Mouse (Mus musculus) thymus, adult 2 months (tissue): Measurements from ENCODE around the gene Khdc4. TPM values are rescaled to one million over a fixed set of nuclear protein-coding genes. Genes with fewer than 3 reads are reported as not detected.

Source experiments
- DNase-seq: peaks from one replicate; pipeline ENCODE4 v3.0.0; 2021
- H3K27ac ChIP-seq: fragments of 200-500 bp; 2 replicates; pipeline ENCODE4 v1.5.1; 2012; ENCODE audit warnings: low read length, control low read depth; ENCODE audit not compliant: control insufficient read depth, insufficient read depth
- H3K27me3 ChIP-seq: fragments of 200-500 bp; 2 replicates; pipeline ENCODE4 v1.6.1; 2012; ENCODE audit warnings: mild to moderate bottlenecking, low read length, moderate library complexity, mixed read lengths; ENCODE audit not compliant: control insufficient read depth, insufficient read depth
- H3K36me3 ChIP-seq: fragments of 200-500 bp; 2 replicates; pipeline ENCODE4 v1.6.1; 2012; ENCODE audit warnings: mild to moderate bottlenecking, low read length, moderate library complexity; ENCODE audit not compliant: control insufficient read depth, insufficient read depth
- H3K4me1 ChIP-seq: fragments of 200-500 bp; replicated peaks from 2 replicates; pipeline ENCODE4 v1.6.1; 2012; ENCODE audit warnings: low read length; ENCODE audit not compliant: control insufficient read depth, insufficient read depth
- H3K4me3 ChIP-seq: fragments of 200-500 bp; 2 replicates; pipeline ENCODE4 v1.5.1; 2012; ENCODE audit warnings: mild to moderate bottlenecking, low read length, control low read depth, moderate library complexity; ENCODE audit not compliant: control insufficient read depth, insufficient read depth
- CTCF ChIP-seq: fragments of 200-500 bp; IDR thresholded peaks from 2 replicates; pipeline ENCODE4 v1.5.1; 2012; ENCODE audit warnings: mild to moderate bottlenecking, control low read depth, low read length, moderate library complexity, borderline replicate concordance; ENCODE audit not compliant: control insufficient read depth, poor library complexity, insufficient read depth; ENCODE audit errors: extremely low read depth
- POLR2A ChIP-seq: fragments of 200-500 bp; IDR thresholded peaks from 2 replicates; pipeline ENCODE4 v1.6.1; 2012; ENCODE audit warnings: mild to moderate bottlenecking, low read length, control low read depth, moderate library complexity; ENCODE audit not compliant: control insufficient read depth, poor library complexity, insufficient read depth; ENCODE audit errors: extremely low read depth
- WGBS: fragments of 180-500 bp; shearing (Covaris S2); methylation state at CpG from one replicate; pipeline ENCODE4 v1.1.7; 2018; 5-methylcytosine and 5-hydroxymethylcytosine counted together
- polyA plus RNA-seq: library from polyadenylated mRNA; depleted of rRNA; stranded (reverse); fragments of >200 nt; gene quantifications from 2 replicates; pipeline ENCODE4 v1.2.3, GENCODE M21; 2012

Gene Khdc4
- polyA plus RNA-seq, 1 experiment: 124 TPM

DNA sequence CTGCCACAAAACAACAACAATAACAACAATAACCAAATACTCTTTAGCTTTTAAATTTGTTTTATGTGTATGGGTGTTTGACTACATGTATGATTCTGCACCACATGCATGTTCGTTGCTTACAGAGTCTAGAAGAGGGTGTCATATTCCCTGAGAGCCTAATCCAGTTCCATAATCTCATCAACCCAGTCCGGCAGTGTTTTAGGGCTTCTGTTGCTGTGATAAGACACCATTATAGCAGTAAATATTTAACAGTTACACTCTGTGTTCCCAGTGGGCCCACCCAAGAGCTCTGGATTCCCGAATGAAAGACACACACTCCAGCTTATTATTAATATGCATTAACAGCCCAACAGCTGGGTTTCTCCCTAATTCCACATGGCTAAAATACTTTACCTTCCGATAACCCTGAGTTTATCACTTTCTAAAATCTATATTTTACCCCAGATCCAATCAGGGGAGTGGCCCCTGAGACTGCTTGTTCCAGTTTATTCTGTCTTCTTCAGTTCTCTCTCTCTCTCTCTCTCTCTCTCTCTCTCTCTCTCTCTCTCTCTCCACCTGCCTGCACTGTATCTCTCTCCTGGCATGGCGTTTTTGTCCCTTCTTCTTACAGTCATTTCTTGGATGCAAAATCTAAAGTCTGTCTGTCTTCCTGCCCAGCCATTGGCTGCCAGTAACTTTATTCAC lies 27.0 kb upstream of the Khdc4 start:
- WGBS: 92% methylated on average over 5 of the region's 5 CpGs
- TF ChIP-seq CTCF: no peak
- no peak for TF ChIP-seq POLR2A
- no peaks in the 10 kb centered on the region for H3K36me3 ChIP-seq

DNA sequence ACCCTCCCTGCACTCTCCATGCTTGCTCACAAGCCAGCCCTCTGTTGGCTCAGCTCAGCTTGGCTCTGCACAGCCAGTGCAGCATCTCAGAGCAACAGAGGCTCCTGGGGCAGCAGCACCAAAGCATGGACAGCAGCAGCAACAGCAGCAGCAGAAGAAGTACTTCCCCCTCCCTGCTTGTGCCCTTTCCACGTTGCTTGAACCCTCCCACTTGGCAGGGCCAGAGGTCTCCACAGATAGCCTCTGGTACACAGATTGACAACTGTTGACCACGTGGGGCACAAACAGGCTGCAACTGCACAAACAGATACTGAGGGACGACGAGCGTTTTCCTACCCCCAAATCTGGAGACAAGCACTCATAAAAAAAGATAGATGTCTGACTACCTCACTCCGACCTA lies 25.8 kb upstream of the Khdc4 start:
- TF ChIP-seq CTCF (no peak), POLR2A (no peak)
- Histone ChIP-seq H3K27ac (no peak overlapping the region), H3K4me3 (no peak overlapping the region), H3K36me3 (no peaks in the 10 kb centered on the region), H3K27me3 (no peaks in the 10 kb centered on the region), H3K4me1 (peaks cover 5% of the 10 kb centered on the region)
- no peak for DNase-seq
- 62% methylated on average over 6 of the region's 6 CpGs for WGBS

More for the DNA sequence above, 27.0 kb upstream of the Khdc4 start:
- no peaks in the 10 kb centered on the region for H3K4me1 ChIP-seq
- DNase-seq: no peak
- H3K27ac ChIP-seq: no peak overlapping the region
- no peak overlapping the region for H3K4me3 ChIP-seq
- H3K27me3 ChIP-seq: no peaks in the 10 kb centered on the region

DNA sequence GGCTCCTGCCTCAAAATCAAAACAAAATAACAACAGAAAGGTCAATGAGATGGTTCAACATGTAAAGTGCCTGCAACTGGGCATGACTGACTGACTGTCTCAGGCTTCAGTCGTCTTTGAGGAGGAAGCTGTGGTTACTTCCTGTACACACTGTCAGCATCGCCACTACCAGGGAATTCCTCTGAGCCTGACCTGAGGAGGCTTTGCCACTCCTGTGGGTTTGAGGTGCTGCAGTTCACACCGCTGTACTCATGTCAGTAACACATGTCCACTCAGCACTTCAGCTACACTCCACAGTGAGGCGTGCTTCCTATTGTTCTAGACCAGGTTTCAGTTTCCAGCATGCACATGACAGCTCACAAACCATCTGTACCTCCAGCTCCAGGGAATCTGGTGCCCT lies 21.5 kb upstream of the Khdc4 start:
- no peak overlapping the region for H3K27ac ChIP-seq
- TF ChIP-seq POLR2A (no peak), CTCF (no peak)
- no peak overlapping the region for H3K4me3 ChIP-seq
- no peaks in the 10 kb centered on the region for H3K27me3 ChIP-seq
- no peak for DNase-seq
- WGBS: 5% methylated on average over 4 of the region's 4 CpGs
- peaks cover 5% of the 10 kb centered on the region for H3K4me1 ChIP-seq
- H3K36me3 ChIP-seq: no peaks in the 10 kb centered on the region

DNA sequence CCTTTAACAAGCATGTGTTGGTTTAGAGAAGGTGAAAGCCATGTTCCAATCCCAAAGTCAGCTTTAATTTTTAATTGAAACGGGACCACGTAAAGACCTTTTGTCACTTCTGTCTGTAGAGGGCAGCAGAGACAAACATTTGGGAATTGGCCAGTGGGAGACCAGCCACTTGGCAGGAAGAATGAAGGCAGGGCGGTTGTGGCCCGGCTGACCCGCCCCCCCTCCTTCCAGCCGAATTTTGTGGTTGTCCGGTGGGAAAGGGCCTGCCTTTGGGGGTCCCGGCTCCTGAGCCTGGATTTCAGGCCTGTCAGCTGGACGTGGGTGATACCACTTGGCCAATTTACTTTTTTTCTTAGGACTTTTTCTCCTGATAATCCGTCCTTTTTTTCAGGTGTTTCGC lies 8.2 kb upstream of the Khdc4 start:
- 9% methylated on average over 11 of the region's 11 CpGs for WGBS
- H3K4me1 ChIP-seq: peaks cover 2% of the 10 kb centered on the region
- peak; percentile 42; the same call in 1 of the 2 replicates for TF ChIP-seq CTCF
- no peak for TF ChIP-seq POLR2A
- H3K27ac ChIP-seq: no peak overlapping the region
- H3K4me3 ChIP-seq: no peak overlapping the region
- peak; percentile 59 for DNase-seq
- no peaks in the 10 kb centered on the region for H3K36me3 ChIP-seq
- H3K27me3 ChIP-seq: no peaks in the 10 kb centered on the region

DNA sequence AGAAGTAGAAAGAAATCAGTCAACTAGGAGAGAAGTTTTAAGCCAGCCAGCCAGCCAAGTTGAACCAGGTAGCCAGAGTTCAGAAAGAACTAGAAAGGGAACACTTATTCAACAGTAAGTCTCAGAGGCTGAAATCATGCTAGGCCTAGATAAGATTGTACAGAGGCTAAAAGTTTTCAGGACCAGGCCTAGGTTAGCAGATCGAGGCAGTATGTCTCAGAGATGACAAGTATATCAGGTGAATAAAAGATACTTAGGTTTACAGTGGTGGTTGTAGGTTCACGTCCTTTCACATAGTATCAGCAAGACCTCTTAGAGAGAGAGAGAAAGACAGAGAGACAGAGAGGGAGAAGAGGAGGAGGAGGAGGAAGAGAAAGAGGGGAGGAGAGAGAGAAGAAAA lies 1.8 kb upstream of the Khdc4 start:
- TF ChIP-seq CTCF: no peak
- TF ChIP-seq POLR2A: no peak

DNA sequence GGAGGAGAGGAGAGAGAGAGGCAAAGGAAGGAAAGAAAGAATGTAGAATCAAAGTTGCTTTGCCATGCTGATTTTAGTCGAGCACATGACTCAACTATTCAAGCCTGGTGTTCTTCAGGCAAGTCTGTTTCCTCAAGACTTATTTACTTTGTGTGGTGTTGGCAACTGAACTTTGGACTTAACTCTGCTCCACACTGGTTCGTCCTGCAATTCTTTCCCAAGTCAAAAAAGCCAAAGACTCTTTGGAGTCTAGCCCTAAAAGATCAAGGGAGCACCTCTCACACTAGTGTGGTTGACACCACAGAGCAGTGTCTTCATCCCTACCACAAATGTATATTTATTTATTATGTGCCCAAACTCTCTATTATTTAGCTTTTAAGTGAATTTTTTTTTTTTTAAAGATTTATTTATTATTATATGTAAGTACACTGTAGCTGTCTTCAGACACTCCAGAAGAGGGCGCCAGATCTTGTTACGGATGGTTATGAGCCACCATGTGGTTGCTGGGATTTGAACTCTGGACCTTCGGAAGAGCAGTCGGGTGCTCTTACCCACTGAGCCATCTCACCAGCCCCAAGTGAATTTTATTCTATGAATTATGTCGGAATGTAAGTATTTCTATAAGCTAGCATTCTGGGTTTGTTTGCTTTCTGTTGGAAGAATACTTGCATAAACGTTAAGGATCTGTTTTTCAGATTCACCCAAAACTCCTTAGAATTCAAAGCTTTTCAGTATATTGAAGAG lies 1.2 kb upstream of the Khdc4 start:
- DNase-seq: no peak
- Histone ChIP-seq H3K4me1 (peaks cover 5% of the 10 kb centered on the region), H3K27ac (no peak overlapping the region), H3K36me3 (peaks cover 12% of the 10 kb centered on the region; the same call in 1 of the 2 replicates), H3K4me3 (no peak overlapping the region), H3K27me3 (no peaks in the 10 kb centered on the region)
- WGBS: 48% methylated on average over 8 of the region's 8 CpGs
- TF ChIP-seq CTCF: no peak
- TF ChIP-seq POLR2A: no peak

More for the DNA sequence above, 1.8 kb upstream of the Khdc4 start:
- Histone ChIP-seq H3K27me3 (no peaks in the 10 kb centered on the region), H3K4me3 (no peak overlapping the region), H3K36me3 (peaks cover 7% of the 10 kb centered on the region; the same call in 1 of the 2 replicates), H3K4me1 (peaks cover 5% of the 10 kb centered on the region), H3K27ac (no peak overlapping the region)
- DNase-seq: no peak
- 99% methylated on average over 2 of the region's 2 CpGs for WGBS

DNA sequence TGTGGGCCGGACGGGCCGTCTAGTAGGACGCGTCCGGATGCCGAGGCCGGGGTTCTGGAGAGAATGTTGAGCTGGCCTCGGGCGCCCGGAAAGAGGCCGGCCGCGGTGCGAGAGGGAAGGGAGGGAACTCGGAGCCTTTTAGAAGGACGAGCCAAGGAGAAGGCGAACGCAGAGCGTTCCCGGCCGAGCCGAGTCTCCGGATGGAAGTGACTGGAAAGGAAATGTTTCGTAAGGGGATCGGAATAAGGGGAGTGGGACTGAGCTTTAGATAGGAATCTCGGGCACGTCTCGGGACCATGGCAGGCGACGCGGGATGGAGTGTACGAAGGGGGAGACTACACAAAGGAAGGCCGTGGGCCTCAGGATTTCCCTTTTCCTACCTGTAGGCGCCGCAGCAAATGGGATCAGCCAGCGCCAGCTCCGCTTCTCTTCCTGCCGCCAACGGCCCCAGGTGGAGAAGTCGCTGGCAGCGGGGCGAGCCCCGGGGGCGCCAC lies 402 bp downstream of the Khdc4 start:
- DNase-seq: peak; percentile 39
- Histone ChIP-seq H3K27ac (peak overlapping the region; percentile 38), H3K27me3 (no peaks in the 10 kb centered on the region), H3K36me3 (peaks cover 28% of the 10 kb centered on the region), H3K4me1 (peaks cover 5% of the 10 kb centered on the region), H3K4me3 (peak overlapping the region; percentile 74)
- TF ChIP-seq CTCF: no peak
- TF ChIP-seq POLR2A: no peak
- under 1% methylated on average over 45 of the region's 45 CpGs for whole genome bisulfite sequencing
